Mouse (Mus musculus): ENCODE measurements around the gene Maml2. TPM values are rescaled to one million over a fixed set of nuclear protein-coding genes. Genes with fewer than 3 reads are reported as not detected.

Gene Maml2
- total RNA-seq, 2 experiments from 2014 or later = 0.26 to 2.3 TPM

GRCm38 (mm10) chr9:13308718-13309117 lies 11.0 kb downstream of the Maml2 start:
- ATAC-seq (replicated peaks; ENCODE audit: poor library complexity, severe bottlenecking) = no peak

- ATAC-seq (replicated peaks; ENCODE audit: poor library complexity, severe bottlenecking) = no peak
Measured at GRCm38 (mm10) chr9:13309807-13310206, 12.1 kb downstream of the Maml2 start.

- no peak for ATAC-seq (replicated peaks; ENCODE audit: poor library complexity, severe bottlenecking)
Measured at GRCm38 (mm10) chr9:13310236-13310635, 12.5 kb downstream of the Maml2 start.

- peak; percentile 65 for ATAC-seq (replicated peaks; ENCODE audit: poor library complexity, severe bottlenecking)
Measured at GRCm38 (mm10) chr9:13311094-13311493, 13.3 kb downstream of the Maml2 start.

GRCm38 (mm10) chr9:13313923-13314322 lies 16.2 kb downstream of the Maml2 start:
- no peak for ATAC-seq (replicated peaks; ENCODE audit: poor library complexity, severe bottlenecking)

GRCm38 (mm10) chr9:13314577-13315004 lies 16.8 kb downstream of the Maml2 start:
- ATAC-seq (replicated peaks; ENCODE audit: poor library complexity, severe bottlenecking) = no peak

GRCm38 (mm10) chr9:13315393-13315792 lies 17.6 kb downstream of the Maml2 start:
- no peak for ATAC-seq (replicated peaks; ENCODE audit: poor library complexity, severe bottlenecking)

- ATAC-seq (replicated peaks; ENCODE audit: poor library complexity, severe bottlenecking) = no peak
Measured at GRCm38 (mm10) chr9:13319566-13319965, 21.8 kb downstream of the Maml2 start.

- no peak for ATAC-seq (replicated peaks; ENCODE audit: poor library complexity, severe bottlenecking)
Measured at GRCm38 (mm10) chr9:13320800-13321364, 23.1 kb downstream of the Maml2 start.

- peak; percentile 35 for ATAC-seq (replicated peaks; ENCODE audit: poor library complexity, severe bottlenecking)
Measured at GRCm38 (mm10) chr9:13323074-13323473, 25.3 kb downstream of the Maml2 start.

- ATAC-seq (replicated peaks; ENCODE audit: poor library complexity, severe bottlenecking) = peak; percentile 90
Measured at GRCm38 (mm10) chr9:13323612-13324011, 25.9 kb downstream of the Maml2 start.

- no peak for ATAC-seq (replicated peaks; ENCODE audit: poor library complexity, severe bottlenecking)
Measured at GRCm38 (mm10) chr9:13414230-13414766, 116.5 kb downstream of the Maml2 start.

GRCm38 (mm10) chr9:13425031-13425940 lies 127.5 kb downstream of the Maml2 start:
- ATAC-seq (replicated peaks; ENCODE audit: poor library complexity, severe bottlenecking) = no peak

- no peak for ATAC-seq (replicated peaks; ENCODE audit: poor library complexity, severe bottlenecking)
Measured at GRCm38 (mm10) chr9:13429477-13430125, 131.8 kb downstream of the Maml2 start.

- ATAC-seq (replicated peaks; ENCODE audit: poor library complexity, severe bottlenecking) = no peak
Measured at GRCm38 (mm10) chr9:13430302-13430701, 132.5 kb downstream of the Maml2 start.

GRCm38 (mm10) chr9:13430744-13431143 lies 133.0 kb downstream of the Maml2 start:
- no peak for ATAC-seq (replicated peaks; ENCODE audit: poor library complexity, severe bottlenecking)

- no peak for ATAC-seq (replicated peaks; ENCODE audit: poor library complexity, severe bottlenecking)
Measured at GRCm38 (mm10) chr9:13431646-13432045, 133.9 kb downstream of the Maml2 start.

- no peak for ATAC-seq (replicated peaks; ENCODE audit: poor library complexity, severe bottlenecking)
Measured at GRCm38 (mm10) chr9:13433501-13434090, 135.8 kb downstream of the Maml2 start.

- no peak for ATAC-seq (replicated peaks; ENCODE audit: poor library complexity, severe bottlenecking)
Measured at GRCm38 (mm10) chr9:13440911-13441310, 143.2 kb downstream of the Maml2 start.

GRCm38 (mm10) chr9:13442012-13442735 lies 144.4 kb downstream of the Maml2 start:
- ATAC-seq (replicated peaks; ENCODE audit: poor library complexity, severe bottlenecking) = peak; percentile 60
